Mouse (Mus musculus) liver, adult 2 months (tissue): ENCODE measurements around the gene Wnt11.

Experiments
- CTCF ChIP-seq: fragments of 200-500 bp; IDR thresholded peaks from 2 replicates; pipeline ENCODE4 v1.5.1; 2011; ENCODE audit warnings: low read depth, low read length, control low read depth
- POLR2A ChIP-seq: fragments of 200-500 bp; IDR thresholded peaks from 2 replicates; pipeline ENCODE4 v1.6.1; 2011; ENCODE audit warnings: low read length, control low read depth; ENCODE audit not compliant: insufficient read depth; ENCODE audit errors: extremely low read depth

DNA sequence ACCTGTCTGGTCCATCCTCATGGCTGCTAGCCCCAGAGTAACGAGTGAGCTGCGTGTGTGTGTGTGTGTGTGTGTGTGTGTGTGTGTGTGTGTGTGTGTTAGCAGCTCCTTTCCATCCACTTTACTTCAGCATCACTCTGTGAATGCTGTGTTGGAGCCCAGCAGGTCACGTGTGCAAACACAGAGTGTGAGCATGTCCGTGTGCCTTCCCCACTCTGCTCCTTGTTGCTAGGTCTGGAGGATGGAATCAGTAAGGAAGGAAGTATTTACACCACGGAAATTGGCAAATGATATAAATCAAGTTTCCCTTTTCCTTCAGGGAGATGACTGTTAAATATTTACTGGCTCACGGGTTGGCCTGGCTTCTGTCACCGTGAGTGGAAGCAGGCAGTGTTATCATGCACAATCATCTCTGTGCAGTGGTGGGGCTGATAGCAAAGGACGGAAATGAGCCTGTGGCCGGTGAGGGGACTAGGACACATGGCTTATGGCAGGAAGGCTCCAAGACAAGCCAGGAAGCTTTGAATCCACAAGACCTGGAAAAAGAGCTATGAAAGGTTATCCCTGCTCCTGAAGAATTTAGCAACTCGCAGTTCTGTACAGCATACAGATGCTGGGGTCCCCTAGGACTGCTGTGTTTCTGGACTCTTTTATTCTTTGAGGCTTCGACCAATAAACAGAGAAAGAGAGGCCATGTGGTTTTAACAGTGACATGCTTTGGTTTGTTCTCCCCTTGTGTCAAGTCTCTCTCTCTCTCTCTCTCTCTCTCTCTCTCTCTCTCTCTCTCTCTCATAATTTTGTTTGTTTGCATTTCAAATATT is 47.9 kb upstream of the Wnt11 start:
- TF ChIP-seq POLR2A (no peak), CTCF (no peak)
